Mouse (Mus musculus): ENCODE measurements around the gene Magix. TPM values are rescaled to one million over a fixed set of nuclear protein-coding genes. Genes with fewer than 3 reads are reported as not detected.
A peak's percentile ranks its signal among the peaks of the same experiment; 100 is the strongest.

Gene Magix
- polyA plus RNA-seq, 1 experiment: 2.2 TPM

DNA sequence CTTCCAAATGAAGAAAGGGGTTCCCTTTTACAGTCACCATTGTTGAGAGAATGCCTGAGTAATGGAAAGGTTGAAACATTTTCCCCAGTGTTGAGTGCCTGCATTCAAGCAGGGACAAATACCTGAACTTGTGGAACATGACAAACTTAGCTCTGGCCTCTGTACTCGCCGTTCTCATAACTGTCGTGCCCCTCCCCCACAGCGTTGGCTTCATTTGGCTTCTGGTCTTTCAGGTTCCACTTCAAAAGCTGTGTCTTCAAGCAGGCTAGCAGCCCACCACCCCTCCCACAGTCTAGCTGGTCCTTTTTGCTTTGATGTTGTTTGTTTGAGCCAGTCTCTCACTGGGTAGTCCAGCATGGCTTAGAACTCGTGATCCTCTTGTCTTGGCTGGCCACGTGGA is 8.3 kb downstream of the Magix start:
- no peaks in the 10 kb centered on the region for H3K27me3 ChIP-seq (ENCODE audit: control insufficient read depth, insufficient read depth, low read length)
- 78% methylated on average over 6 of the region's 6 CpGs for WGBS
- no peak overlapping the region for H3K27ac ChIP-seq (ENCODE audit: insufficient read depth, low read length)
- H3K4me3 ChIP-seq (replicated peaks; ENCODE audit: insufficient read depth, low read depth, low read length): no peak overlapping the region
- peaks cover 3% of the 10 kb centered on the region; the same call in 1 of the 2 replicates for H3K4me1 ChIP-seq (ENCODE audit: control insufficient read depth, insufficient read depth, low read length)
- DNase-seq: no peak
- TF ChIP-seq CTCF (IDR thresholded peaks at IDR 0.05; ENCODE audit: borderline replicate concordance, insufficient read depth, low read depth, low read length) (no peak), POLR2A (IDR thresholded peaks at IDR 0.05; ENCODE audit: borderline replicate concordance, insufficient read depth, low read length) (no peak)

DNA sequence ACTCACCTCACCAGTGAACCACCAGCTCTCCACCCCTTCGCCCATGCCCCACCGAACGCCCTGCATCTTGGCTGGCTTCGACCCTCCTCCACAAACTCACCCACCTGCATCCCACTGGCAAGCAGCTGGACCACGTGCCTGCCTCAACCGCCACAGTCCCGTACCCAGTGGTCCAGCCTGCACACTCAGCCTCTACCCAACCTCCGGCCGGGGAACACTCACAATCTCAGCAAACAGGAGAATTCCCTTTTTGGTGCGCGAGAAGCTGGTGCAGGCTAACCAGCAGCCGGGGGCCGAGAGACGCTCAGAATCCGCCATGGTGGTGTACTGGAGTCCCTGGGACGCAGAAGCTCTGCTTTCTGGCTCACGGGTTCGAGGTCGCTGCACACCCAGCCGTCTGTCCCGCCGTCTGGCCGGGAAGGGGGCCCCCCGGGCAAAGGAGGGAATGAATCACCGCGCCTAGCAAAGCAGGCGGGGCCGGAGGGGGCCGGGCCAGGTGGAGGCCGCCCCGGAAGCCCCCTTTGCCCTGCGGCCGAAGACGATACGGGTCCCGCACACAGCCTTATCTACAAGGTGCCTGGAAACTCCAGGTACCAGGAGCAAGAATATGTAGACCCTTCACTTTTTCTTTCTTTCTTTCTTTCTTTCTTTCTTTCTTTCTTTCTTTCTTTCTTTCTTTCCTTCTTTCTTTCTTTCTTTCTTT is 10.0 kb downstream of the Magix start, which contains the start of gene Plp2:
TSS of gene Plp2 (minus strand) at position 470 of the 703 bp plus-strand sequence.
- 14% methylated on average over 36 of the region's 36 CpGs for WGBS
- peak in 1 of 2 experiments; percentile 23 for DNase-seq
- TF ChIP-seq POLR2A (IDR thresholded peaks at IDR 0.05; ENCODE audit: borderline replicate concordance, insufficient read depth, low read length): no peak
- TF ChIP-seq CTCF (IDR thresholded peaks at IDR 0.05; ENCODE audit: borderline replicate concordance, insufficient read depth, low read depth, low read length): no peak
- H3K27ac ChIP-seq (ENCODE audit: insufficient read depth, low read length): no peak within 1 kb of the TSS; the same call in none of the 2 replicates
- peak within 1 kb of the TSS; percentile 58 for H3K4me3 ChIP-seq (replicated peaks; ENCODE audit: insufficient read depth, low read depth, low read length)
- H3K4me1 ChIP-seq (ENCODE audit: control insufficient read depth, insufficient read depth, low read length): peaks cover 3% of the 10 kb centered on the region
- no peaks in the 10 kb centered on the region for H3K27me3 ChIP-seq (ENCODE audit: control insufficient read depth, insufficient read depth, low read length)

DNA sequence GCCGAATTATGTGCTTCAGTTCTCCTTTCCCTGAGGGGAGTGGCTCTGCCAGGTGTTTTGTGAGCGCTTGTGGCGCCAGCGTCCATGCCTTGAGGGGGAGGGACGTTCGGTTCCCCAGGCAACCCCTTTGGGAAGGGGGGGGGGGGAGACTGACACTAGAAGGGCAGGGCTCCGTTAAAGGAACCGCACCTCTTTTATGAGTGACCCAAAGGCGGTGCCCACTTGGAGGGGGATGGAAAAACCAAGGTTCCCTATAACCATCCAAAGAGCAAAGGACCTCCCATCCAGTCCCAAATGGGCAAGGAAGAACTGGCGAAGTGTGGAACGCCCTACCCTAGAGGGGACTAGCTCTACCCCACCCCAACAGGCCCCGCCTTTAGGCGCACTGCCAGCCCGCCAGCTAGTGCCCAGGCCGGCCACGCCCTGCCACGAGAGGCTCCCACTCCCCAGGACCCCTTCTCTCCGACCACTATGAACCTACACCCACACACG is 10.6 kb downstream of the Magix start:
- WGBS: 27% methylated on average over 19 of the region's 19 CpGs
- Histone ChIP-seq H3K4me3 (replicated peaks; ENCODE audit: insufficient read depth, low read depth, low read length) (peak overlapping the region; percentile 58), H3K4me1 (ENCODE audit: control insufficient read depth, insufficient read depth, low read length) (peaks cover 7% of the 10 kb centered on the region), H3K27ac (ENCODE audit: insufficient read depth, low read length) (no peak overlapping the region; the same call in 1 of the 2 replicates), H3K27me3 (ENCODE audit: control insufficient read depth, insufficient read depth, low read length) (no peaks in the 10 kb centered on the region)
- TF ChIP-seq CTCF (IDR thresholded peaks at IDR 0.05; ENCODE audit: borderline replicate concordance, insufficient read depth, low read depth, low read length) (no peak), POLR2A (IDR thresholded peaks at IDR 0.05; ENCODE audit: borderline replicate concordance, insufficient read depth, low read length) (no peak)
- peak in 1 of 2 experiments; percentile 56 for DNase-seq

DNA sequence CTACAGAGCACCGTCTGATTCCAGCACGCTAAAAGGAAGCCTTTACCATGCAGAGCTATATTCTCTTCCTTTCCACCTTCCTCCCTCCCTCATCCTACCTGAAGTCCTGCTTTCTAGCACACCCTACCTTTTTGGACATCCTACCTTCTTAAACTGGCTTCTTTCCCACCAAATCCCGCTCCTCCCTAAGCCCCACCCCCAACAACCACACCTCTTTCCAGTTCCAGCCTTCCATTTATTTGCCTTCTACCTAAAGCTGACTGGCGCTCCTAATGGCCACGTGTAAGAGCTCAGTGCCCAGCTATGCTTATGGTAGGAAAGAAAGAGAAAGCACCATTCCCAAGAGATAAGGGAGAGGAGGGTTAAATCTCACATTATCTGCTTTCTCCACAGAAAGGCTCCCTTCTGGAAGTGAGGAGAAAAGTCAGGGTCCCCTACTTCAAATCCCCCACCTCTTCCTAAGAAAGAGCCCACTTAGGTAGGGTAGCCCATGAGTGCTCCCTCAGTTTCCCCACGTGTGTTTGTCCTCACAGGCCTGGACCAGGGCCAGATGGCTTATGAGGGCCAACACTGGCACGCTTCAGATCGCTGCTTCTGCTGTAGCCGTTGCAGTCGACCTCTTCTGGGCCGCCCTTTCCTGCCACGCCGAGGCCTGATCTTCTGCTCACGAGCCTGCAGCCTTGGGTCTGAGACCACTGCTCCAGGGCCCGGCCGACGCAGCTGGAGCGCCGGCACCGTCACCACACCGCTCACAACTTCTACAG is 15.1 kb downstream of the Magix start:
- DNase-seq: no peak
- TF ChIP-seq CTCF (IDR thresholded peaks at IDR 0.05; ENCODE audit: borderline replicate concordance, insufficient read depth, low read depth, low read length) (no peak), POLR2A (IDR thresholded peaks at IDR 0.05; ENCODE audit: borderline replicate concordance, insufficient read depth, low read length) (no peak)
- no peak overlapping the region for H3K4me3 ChIP-seq (replicated peaks; ENCODE audit: insufficient read depth, low read depth, low read length)
- peaks cover 8% of the 10 kb centered on the region for H3K4me1 ChIP-seq (ENCODE audit: control insufficient read depth, insufficient read depth, low read length)
- 0 out of 2 replicates have a peak overlapping the region, but pooled peaks have one; percentile 23 for H3K27ac ChIP-seq (ENCODE audit: insufficient read depth, low read length)
- 66% methylated on average over 21 of the region's 21 CpGs for WGBS
- no peaks in the 10 kb centered on the region for H3K27me3 ChIP-seq (ENCODE audit: control insufficient read depth, insufficient read depth, low read length)

- WGBS: 22% methylated on average over 11 of the region's 11 CpGs
- H3K27me3 ChIP-seq (ENCODE audit: control insufficient read depth, insufficient read depth, low read length): no peaks in the 10 kb centered on the region
- TF ChIP-seq POLR2A (IDR thresholded peaks at IDR 0.05; ENCODE audit: borderline replicate concordance, insufficient read depth, low read length) (no peak), CTCF (IDR thresholded peaks at IDR 0.05; ENCODE audit: borderline replicate concordance, insufficient read depth, low read depth, low read length) (no peak)
- H3K27ac ChIP-seq (ENCODE audit: insufficient read depth, low read length): peak overlapping the region; percentile 23
- H3K4me1 ChIP-seq (ENCODE audit: control insufficient read depth, insufficient read depth, low read length): peaks cover 8% of the 10 kb centered on the region
- peak; percentile 69 to 87 for DNase-seq
- no peak overlapping the region for H3K4me3 ChIP-seq (replicated peaks; ENCODE audit: insufficient read depth, low read depth, low read length)
Observed at GRCm38 (mm10) chrX:7664791-7665190, 16.3 kb downstream of the Magix start.

DNA sequence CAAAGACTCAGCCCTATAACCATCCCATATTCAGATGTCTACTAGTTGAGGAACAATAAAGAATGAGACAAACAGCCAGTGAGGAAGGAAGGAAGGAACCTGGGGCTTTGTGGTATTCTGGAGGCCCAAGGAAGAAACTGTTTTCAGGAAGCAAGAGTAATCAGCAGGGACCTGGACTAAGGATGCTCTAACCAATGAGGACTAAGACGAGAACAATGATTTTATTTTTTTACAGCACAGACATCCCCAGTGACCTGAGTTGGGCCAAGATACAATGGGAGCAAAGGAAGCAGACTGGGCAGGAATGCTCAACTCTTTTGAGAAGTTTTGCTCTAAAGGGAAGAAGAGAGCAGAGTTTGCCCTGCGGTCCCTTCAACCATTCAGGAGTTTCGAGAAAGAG is 18.1 kb downstream of the Magix start:
- no peaks in the 10 kb centered on the region for H3K27me3 ChIP-seq (ENCODE audit: control insufficient read depth, insufficient read depth, low read length)
- 92% methylated on average over 3 of the region's 3 CpGs for WGBS
- no peak overlapping the region for H3K27ac ChIP-seq (ENCODE audit: insufficient read depth, low read length)
- no peak for DNase-seq
- TF ChIP-seq POLR2A (IDR thresholded peaks at IDR 0.05; ENCODE audit: borderline replicate concordance, insufficient read depth, low read length): no peak
- TF ChIP-seq CTCF (IDR thresholded peaks at IDR 0.05; ENCODE audit: borderline replicate concordance, insufficient read depth, low read depth, low read length): no peak
- H3K4me3 ChIP-seq (replicated peaks; ENCODE audit: insufficient read depth, low read depth, low read length): no peak overlapping the region
- H3K4me1 ChIP-seq (ENCODE audit: control insufficient read depth, insufficient read depth, low read length): peaks cover 8% of the 10 kb centered on the region

DNA sequence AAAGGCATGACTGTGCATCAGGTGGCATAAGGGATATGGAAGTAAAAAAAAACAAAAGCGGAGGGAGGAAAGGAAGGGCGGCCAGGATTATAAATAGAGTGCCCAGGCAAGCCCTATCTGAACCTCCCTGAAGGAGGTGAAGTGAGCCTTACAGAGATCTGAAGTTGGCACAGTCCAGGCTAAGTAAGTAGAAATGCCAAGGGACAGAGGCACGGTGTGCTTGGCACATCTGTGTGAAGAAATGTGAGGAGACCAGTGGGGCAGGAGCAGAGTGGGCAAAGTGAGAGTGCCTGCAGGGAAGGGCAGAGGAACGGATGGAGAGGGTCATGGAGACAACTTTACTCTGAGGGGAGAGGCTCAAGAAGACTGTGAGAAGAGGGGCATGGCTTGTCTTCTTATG is 20.0 kb downstream of the Magix start:
- 61% methylated on average over 4 of the region's 4 CpGs for WGBS
- no peak for TF ChIP-seq POLR2A (IDR thresholded peaks at IDR 0.05; ENCODE audit: borderline replicate concordance, insufficient read depth, low read length)
- TF ChIP-seq CTCF (IDR thresholded peaks at IDR 0.05; ENCODE audit: borderline replicate concordance, insufficient read depth, low read depth, low read length): no peak
- no peak for DNase-seq
- Histone ChIP-seq H3K27ac (ENCODE audit: insufficient read depth, low read length) (no peak overlapping the region), H3K4me1 (ENCODE audit: control insufficient read depth, insufficient read depth, low read length) (peaks cover 8% of the 10 kb centered on the region; the same call in 1 of the 2 replicates), H3K4me3 (replicated peaks; ENCODE audit: insufficient read depth, low read depth, low read length) (no peak overlapping the region), H3K27me3 (ENCODE audit: control insufficient read depth, insufficient read depth, low read length) (no peaks in the 10 kb centered on the region)
